Mouse (Mus musculus) gastrocnemius, adult 8-10 months (tissue): ENCODE measurements around the gene Cdc40. TPM values are rescaled to one million over a fixed set of nuclear protein-coding genes. Genes with fewer than 3 reads are reported as not detected.

Source experiments
- DNase-seq, 2 experiments: peaks; one replicate each; pipeline ENCODE4 v3.0.0; 2022; ENCODE audit warnings: low spot score in 2 of 2
- total RNA-seq, 4 experiments: library from RNA; stranded (reverse); gene quantifications; 2 replicates each; pipeline ENCODE4 v1.2.4; 2022

Gene Cdc40
- total RNA-seq: 1 to 10 TPM; 4.7 to 6.7 (median 5.2) TPM

- peak; percentile 89 to 90 for DNase-seq
These were observed at the start of gene Cdc40, which contains the start of gene Wasf1 for GRCm38 (mm10) chr10:40882831-40883643. Gene Cdc40 (minus strand): TSS chr10:40883311. Gene Wasf1 (plus strand): TSS chr10:40883475.

- no peak for DNase-seq
These were observed 36.4 kb upstream of the Cdc40 start for GRCm38 (mm10) chr10:40919464-40919863.

- no peak for DNase-seq
These were observed 35.7 kb upstream of the Cdc40 start for GRCm38 (mm10) chr10:40918669-40919440.

DNA sequence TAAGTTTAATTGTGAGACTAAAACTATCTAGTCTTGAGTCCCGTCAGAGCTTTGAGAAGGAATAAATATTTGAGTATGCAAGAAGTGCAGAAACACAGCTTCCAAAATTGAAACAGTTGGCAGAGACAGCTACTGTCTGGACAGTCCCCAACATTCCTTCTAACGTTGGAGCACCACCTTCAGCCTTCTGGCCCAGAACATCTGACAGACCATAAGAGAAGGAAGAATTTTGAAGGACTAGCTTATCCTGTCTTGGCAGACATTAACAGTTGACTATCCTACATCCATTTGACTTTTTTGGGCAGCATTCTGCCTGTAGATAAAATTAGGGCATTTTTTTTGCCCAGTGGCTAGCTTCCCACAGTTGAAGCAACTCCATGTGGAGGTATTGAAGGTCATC is 32.1 kb upstream of the Cdc40 start:
- DNase-seq: no peak

DNA sequence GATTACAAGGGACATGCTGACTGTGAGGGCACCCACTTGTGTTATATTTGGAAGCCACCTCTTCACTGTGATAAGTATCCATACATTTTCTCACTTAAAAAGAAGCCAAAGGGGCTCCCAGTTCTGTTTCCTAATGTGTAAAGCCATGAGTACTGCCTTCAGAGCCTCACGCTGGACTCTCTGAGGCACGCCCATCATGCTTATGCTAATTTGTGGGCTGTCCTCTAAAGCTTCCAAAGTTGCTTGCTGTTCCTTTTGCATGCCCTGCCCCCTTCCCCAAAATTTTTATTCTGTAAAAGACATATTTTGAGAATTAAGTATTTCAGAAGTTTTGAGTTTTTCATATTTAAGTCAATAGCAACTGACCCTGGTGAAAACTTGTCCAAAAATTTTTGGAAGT is 27.7 kb upstream of the Cdc40 start:
- no peak for DNase-seq

- no peak for DNase-seq
These were observed 25.5 kb upstream of the Cdc40 start for GRCm38 (mm10) chr10:40908580-40908979.

- no peak for DNase-seq
These were observed 23.7 kb upstream of the Cdc40 start for GRCm38 (mm10) chr10:40906802-40907201.

DNA sequence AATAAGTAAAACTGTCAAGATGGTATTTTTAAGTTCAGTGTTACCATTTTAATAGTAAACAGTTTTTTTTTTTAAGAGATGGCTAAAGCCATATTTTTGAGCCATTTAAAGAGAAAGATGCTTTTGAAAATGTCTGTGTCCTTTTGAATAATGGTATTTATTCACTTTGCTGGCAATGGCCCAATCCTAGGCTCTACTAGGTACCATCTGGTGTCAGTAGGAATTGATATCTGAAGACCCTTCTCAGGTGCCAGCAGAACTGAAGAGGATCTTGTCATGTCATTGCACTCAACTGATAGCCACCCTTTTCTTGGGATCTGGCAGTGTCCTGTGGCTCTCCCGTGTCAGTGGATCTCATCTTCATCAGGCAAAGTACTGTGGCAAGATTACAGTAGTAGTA is 23.0 kb upstream of the Cdc40 start:
- no peak for DNase-seq

- no peak for DNase-seq
These were observed 18.7 kb upstream of the Cdc40 start for GRCm38 (mm10) chr10:40901786-40902185.

GRCm38 (mm10) chr10:40896656-40897055 is 13.5 kb upstream of the Cdc40 start:
- no peak for DNase-seq

DNA sequence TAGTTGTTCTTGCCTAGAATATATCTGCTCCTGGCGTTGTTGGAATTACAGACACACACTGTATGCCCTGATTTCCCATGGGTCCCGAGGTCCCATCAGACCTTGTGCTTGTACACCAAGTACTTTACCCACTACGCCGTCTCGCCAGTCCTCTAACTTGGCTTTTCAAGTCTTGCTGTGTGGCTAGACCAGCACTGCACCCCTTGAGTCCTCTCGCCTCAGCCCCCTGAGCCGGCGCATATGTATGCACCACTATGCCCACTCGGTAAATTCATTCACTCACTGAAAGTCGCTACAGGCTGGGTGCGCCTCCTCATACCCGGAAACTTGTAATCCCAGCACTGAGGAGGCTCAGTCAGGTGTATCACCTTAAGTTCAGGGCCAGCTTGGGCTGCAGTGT is 12.7 kb upstream of the Cdc40 start:
- no peak for DNase-seq

- no peak for DNase-seq
These were observed 6.0 kb upstream of the Cdc40 start for GRCm38 (mm10) chr10:40889146-40889545.

DNA sequence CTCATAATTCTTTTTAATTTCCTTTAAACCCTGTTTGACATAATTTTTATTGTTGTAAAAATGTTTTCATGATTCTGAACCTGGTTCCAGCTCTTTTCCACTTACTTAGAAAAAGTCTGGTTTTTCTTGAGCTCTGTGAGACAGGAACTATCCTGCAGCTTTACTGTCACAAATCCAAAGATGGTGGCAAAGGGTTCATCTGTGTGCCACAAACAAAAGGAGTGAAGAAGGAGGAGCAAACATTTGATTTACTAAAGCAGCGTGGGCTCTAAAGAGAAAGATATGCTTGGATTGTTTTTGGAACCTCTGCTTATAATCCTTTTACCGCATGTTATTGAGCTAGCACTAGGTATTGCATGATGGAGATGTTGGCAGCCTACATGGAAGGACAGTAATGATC is 4.2 kb upstream of the Cdc40 start:
- no peak for DNase-seq

- DNase-seq: no peak
These were observed 2.3 kb upstream of the Cdc40 start for GRCm38 (mm10) chr10:40885432-40885831.

DNA sequence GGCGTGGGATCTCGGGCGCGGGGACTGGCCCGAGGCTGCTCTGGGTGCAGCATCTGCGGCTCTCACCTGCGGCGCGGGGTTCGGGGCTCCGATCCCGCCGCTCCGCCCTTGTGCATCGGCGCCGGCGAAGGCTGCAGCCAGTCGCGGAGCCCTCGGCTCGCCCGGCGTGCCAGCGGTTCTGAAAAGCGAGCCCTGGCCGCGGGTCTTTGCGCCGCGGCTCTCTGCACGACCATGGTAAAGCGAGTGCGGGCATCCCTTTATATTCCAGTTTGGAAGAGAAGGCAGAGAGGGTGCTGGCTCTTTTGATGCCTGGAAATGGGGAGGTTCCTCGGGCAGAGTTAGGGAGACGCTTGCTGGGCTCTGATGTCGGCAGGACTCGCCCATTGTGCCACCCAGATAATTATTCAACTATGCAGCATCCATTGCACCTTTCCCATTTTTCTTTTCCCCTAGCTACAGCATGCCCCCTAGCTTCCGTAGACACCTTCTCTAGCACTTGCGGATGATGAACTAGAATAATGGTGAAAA is 1.2 kb upstream of the Cdc40 start:
- DNase-seq: no peak

DNA sequence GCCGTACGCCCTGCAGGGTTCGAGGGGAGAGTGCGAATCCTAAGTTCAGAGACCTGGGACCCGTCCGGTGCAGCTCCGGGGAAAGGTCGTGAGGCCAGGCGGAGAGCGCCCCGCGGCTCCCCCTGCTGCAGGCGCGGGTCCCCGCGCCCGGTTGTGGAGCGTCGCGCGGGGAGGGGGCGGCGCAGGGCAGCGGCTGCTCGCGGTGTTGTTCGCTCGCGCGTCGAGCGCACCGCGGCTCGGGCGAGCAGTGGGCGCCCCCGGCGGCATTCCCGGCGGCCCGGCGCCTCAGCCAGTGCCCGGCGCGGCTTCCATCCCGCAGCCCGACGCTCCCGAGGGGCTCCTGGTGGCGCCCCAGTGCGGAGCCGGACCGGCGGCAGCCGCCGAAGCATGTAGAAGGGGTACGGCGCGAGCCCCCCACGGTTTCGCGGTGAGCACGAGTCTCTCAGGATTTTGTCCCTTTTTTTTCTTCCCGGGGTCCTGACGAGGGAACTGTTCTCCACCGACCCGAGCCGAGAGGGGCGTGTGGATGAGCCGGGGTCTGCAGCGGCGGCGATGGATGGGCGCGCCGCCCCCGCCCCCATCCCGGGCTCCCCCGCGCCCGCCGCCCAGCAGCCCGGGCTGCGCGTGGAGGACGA is 650 bp upstream of the Cdc40 start:
- peak in 1 of 2 experiments; percentile 2 for DNase-seq

- no peak for DNase-seq
These were observed 778 bp downstream of the Cdc40 start for GRCm38 (mm10) chr10:40882333-40882732.

DNA sequence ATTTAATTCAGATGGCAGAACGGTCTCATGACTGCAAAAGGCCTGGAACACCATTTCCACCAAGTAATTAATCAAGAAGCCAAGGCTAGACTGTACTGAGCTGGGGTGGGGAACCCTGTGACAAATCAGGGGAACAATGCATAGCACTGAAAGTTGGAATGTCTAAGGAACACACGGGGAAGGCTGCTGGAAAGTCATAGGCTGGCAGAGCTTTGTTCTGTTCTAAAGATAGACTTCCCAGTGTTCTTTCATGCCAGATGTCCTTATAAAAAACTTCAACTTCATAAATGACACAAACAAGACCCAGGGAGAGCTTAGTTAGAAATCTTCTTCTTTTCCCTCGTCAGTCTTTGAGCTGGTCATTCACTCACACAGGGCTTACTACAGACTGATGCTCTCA is 1.9 kb downstream of the Cdc40 start:
- no peak for DNase-seq

- DNase-seq: no peak
These were observed 3.1 kb downstream of the Cdc40 start for GRCm38 (mm10) chr10:40879969-40880368.

DNA sequence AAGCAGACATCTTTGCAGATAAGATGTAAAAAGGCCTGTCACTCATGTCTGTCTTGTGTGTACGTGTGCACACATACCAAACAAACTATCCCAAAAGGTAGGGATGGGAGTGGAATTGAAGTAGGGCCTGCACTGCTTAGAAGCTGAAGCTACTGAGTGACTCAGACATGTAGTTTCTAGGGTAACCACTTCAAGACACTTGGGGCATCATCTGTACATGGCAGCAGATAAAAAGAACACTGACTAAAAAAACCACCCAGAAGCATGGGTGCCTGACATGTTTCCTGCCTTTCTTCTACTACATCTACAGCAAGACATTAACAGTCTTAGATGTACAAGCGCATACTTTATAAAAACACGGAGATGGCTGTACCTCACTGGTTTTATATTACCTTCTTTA is 4.9 kb downstream of the Cdc40 start:
- DNase-seq: no peak

GRCm38 (mm10) chr10:40872052-40872451 is 11.1 kb downstream of the Cdc40 start:
- no peak for DNase-seq

GRCm38 (mm10) chr10:40871301-40871700 is 11.8 kb downstream of the Cdc40 start:
- no peak for DNase-seq
